Mouse (Mus musculus) forebrain, embryonic 10.5 days (tissue): ENCODE results near the gene Casc3. TPM values are rescaled to one million over a fixed set of nuclear protein-coding genes. Genes with fewer than 3 reads are reported as not detected.
"Not testable (repeated sequence)": the region's sequence is repeated elsewhere in the genome, so short reads cannot be mapped to it uniquely, and the experiment has no call there.

Experiments used
- DNase-seq: peaks from one replicate; pipeline ENCODE4 v3.0.0-alpha.2; 2017; ENCODE audit warnings: low spot score; ENCODE audit errors: extremely low spot score
- H3K27ac ChIP-seq: fragments of 300-500 bp; sonication (generic); 2 replicates; pipeline ENCODE4 v1.5.1; 2016; ENCODE audit warnings: mild to moderate bottlenecking
- H3K27me3 ChIP-seq: fragments of 300-500 bp; sonication (generic); 2 replicates; pipeline ENCODE4 v1.6.1; 2016; ENCODE audit warnings: mild to moderate bottlenecking; ENCODE audit not compliant: poor library complexity, severe bottlenecking
- H3K36me3 ChIP-seq: fragments of 300-500 bp; sonication (generic); replicated peaks from 2 replicates; pipeline ENCODE4 v1.6.1; 2016; ENCODE audit warnings: mild to moderate bottlenecking, moderate library complexity
- H3K4me1 ChIP-seq: fragments of 300-500 bp; sonication (generic); 2 replicates; pipeline ENCODE4 v1.6.1; 2016
- H3K4me3 ChIP-seq: fragments of 300-500 bp; sonication (generic); 2 replicates; pipeline ENCODE4 v1.5.1; 2016; ENCODE audit warnings: mild to moderate bottlenecking, moderate library complexity
- H3K9me3 ChIP-seq: fragments of 300-500 bp; sonication (generic); 2 replicates; pipeline ENCODE4 v1.6.1; 2016; ENCODE audit warnings: mild to moderate bottlenecking, moderate library complexity
- WGBS: fragments of 180-500 bp; shearing (Covaris S2); methylation state at CpG from one replicate; pipeline ENCODE4 v1.1.7; 2016; 5-methylcytosine and 5-hydroxymethylcytosine counted together
- polyA plus RNA-seq: library from polyadenylated mRNA; unstranded; fragments of >200 nt; fragmentation: Nextera tagmentation; extraction: Ambion mirVana; gene quantifications from 2 replicates; pipeline ENCODE4 v1.2.1, GENCODE M21; 2016

Gene Casc3
- polyA plus RNA-seq, 1 experiment from 2014 or later, result 45.7 TPM

DNA sequence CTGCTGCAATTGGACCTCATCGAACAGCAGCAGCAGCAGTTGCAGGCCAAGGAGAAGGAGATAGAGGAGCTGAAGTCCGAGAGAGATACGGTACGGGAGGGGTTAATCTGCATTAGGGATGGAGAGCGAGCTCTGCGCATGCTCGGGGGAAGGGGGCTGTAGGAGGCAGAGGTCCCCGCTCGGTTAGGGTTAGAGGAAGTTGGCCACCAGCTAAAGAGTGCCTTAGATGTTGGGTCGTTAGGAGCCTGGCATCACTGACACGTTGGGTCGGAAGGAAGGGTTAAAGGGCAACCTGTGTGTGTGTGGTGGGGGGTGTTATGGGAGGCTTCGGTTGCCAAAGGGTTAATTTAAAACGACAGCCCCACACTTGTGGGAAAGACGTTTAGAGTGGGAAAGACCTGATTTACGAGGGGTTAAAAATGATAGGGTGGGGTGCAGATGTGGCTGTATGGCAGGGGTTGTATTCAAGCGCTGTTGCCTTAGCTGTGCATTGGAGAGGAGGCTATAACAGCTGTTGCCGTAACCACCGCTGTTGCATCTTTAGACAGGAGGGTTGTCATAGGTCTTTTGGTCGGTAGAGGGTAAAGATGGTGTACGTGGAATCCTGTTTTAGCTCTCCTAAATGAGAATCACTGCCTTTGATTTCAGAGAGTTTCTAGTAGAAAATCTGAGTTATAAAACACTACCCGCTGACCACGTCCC is 8.0 kb upstream of the Casc3 start:
- peaks cover 55% of the 10 kb centered on the region for H3K4me1 ChIP-seq
- H3K27me3 ChIP-seq, result no peaks in the 10 kb centered on the region
- peak; percentile 79 for DNase-seq
- H3K4me3 ChIP-seq, result peak overlapping the region; percentile 100
- H3K9me3 ChIP-seq, result no peaks in the 10 kb centered on the region
- 5% methylated on average over 23 of the region's 23 CpGs for WGBS
- peak overlapping the region; percentile 100 for H3K27ac ChIP-seq
- peaks cover 45% of the 10 kb centered on the region for H3K36me3 ChIP-seq

DNA sequence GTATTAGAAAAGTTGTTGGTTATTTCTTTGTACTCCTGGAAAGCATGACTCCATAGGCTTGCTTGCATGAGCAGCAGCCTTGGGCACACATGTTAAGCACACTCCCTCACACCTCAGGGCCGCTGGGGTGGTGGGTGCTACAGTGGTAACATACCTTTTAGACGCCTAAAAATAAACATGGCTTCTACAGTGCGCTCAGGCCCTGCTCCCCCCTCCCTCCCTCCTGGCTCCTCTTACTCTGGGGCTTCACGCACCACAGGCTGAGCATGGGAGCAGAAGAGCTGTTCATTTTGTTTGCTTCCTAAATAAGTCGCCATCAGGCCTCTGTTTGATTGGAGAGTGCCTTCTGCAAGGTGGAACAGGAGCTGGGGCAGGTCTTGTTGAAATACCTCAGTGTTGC is 7.4 kb upstream of the Casc3 start:
- WGBS, result 30% methylated on average over 5 of the region's 5 CpGs
- peak overlapping the region; percentile 25; the same call in 1 of the 2 replicates for H3K27ac ChIP-seq
- DNase-seq, result no peak
- peak overlapping the region; percentile 100 for H3K4me3 ChIP-seq
- no peaks in the 10 kb centered on the region for H3K9me3 ChIP-seq
- H3K36me3 ChIP-seq, result peaks cover 52% of the 10 kb centered on the region
- no peaks in the 10 kb centered on the region for H3K27me3 ChIP-seq
- peaks cover 50% of the 10 kb centered on the region for H3K4me1 ChIP-seq

DNA sequence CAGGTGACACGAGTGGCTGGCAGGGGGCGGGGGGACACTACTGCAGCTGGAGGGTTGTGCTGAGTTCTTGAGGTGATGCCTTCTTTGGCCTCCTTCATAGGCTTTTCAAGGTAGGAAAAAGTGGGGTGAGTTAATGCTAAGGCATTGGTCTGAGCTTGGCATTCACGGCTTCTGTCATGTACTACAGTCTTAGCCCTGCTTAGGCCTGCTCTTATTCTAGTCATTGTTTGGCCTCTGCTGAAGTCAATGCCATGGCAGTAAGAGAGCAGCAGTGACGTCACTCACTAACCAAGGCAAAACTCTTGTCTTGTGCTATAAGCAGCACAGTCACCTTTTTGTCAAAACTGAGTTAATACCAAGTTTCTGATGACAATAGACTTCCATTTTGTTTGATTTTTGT is 6.8 kb upstream of the Casc3 start:
- no peaks in the 10 kb centered on the region for H3K9me3 ChIP-seq
- no peak for DNase-seq
- WGBS, result 71% methylated on average over 4 of the region's 4 CpGs
- H3K27me3 ChIP-seq, result no peaks in the 10 kb centered on the region
- H3K27ac ChIP-seq, result no peak overlapping the region
- peak overlapping the region; percentile 100 for H3K4me3 ChIP-seq
- peaks cover 44% of the 10 kb centered on the region for H3K4me1 ChIP-seq
- peaks cover 58% of the 10 kb centered on the region for H3K36me3 ChIP-seq

DNA sequence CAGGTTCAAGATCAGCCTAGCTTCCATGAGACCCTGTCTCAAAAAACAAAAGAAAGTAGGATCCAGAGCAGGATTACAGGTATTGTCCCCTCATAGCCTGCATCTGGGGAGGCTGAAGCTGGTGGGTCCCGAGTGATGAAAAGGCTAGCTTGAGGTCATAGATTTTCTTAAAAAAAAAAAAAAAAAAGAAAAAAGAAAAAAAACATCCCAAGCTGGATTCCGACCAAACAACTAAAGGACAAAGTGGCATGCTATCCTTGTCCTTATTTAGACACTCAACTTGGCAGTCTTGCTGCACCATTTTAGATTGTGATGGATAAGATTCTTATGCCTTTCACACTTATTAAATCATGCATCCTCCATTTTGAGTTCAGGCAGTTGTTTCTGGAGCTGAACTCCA is 3.7 kb downstream of the Casc3 start:
- no peak overlapping the region for H3K27ac ChIP-seq
- WGBS, result 76% methylated on average over 2 of the region's 2 CpGs
- peaks cover 78% of the 10 kb centered on the region for H3K36me3 ChIP-seq
- no peaks in the 10 kb centered on the region for H3K27me3 ChIP-seq
- DNase-seq, result no peak
- H3K4me1 ChIP-seq, result peaks cover 30% of the 10 kb centered on the region
- H3K9me3 ChIP-seq, result no peaks in the 10 kb centered on the region
- peak overlapping the region; percentile 87; the same call in 1 of the 2 replicates for H3K4me3 ChIP-seq

DNA sequence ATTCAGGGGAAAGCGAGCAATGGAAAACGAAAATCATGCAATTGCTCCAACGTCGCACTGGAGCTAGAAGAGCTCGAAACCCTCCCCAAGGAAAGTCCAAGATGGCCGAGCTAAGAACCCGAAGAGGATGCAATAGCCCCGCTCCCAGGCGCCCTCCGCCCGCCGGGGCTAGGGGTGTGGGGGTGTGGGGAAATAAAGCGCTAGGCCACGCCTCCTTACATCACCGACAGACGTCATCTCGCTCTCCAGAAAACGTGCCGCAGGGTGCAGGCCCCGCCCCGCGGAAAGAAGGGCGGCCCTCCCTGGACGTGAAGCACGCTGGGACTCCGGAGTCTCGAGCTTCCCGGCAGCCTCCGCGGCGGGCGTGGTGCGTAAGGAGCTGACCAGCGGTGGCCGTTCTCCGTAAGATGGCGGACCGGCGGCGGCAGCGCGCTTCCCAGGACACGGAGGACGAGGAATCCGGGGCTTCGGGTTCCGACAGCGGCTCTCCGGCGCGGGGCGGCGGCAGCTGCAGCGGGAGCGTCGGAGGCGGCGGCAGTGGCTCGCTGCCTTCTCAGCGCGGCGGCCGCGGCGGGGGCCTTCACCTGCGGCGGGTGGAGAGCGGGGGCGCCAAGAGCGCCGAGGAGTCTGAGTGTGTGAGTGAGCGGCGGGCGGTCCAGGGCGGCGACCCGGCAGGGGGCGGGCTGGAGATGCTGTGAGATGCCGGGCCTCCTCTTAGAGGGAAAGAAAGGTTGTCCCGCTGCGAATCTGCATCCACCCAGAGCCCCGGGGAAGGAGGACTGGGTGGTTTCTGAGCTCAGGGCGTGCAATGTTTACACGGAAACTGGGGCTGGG is 5.0 kb downstream of the Casc3 start:
- H3K27me3 ChIP-seq, result no peaks in the 10 kb centered on the region
- H3K9me3 ChIP-seq, result no peaks in the 10 kb centered on the region
- WGBS, result under 1% methylated on average over 84 of the region's 84 CpGs
- DNase-seq, result peak; percentile 99
- peak overlapping the region; percentile 98 for H3K27ac ChIP-seq
- H3K4me3 ChIP-seq, result peak overlapping the region; percentile 87
- H3K4me1 ChIP-seq, result peaks cover 30% of the 10 kb centered on the region
- peaks cover 78% of the 10 kb centered on the region for H3K36me3 ChIP-seq

DNA sequence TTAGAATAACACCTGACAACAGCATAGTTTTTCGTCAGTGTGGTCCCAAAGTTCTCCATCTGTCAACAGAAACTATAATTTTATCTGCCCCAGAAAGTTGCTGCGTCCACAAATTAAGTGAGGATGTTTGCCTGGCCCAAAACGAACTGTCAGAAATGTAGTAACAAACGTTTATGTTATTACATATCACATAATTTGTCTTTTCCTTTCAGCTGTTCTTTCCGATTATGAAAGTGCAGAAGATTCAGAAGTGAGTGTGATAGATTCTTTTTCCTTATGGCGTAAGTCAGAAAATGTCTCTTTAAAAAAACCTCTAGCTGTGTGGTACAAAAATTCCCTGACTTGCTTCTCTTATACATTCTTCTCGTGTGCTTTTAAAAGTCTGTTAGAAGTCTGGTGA is 6.0 kb downstream of the Casc3 start:
- no peak for DNase-seq
- Histone ChIP-seq H3K27me3 (no peaks in the 10 kb centered on the region), H3K36me3 (peaks cover 78% of the 10 kb centered on the region), H3K4me1 (peaks cover 30% of the 10 kb centered on the region), H3K9me3 (no peaks in the 10 kb centered on the region), H3K27ac (peak overlapping the region; percentile 98; the same call in 1 of the 2 replicates), H3K4me3 (peak overlapping the region; percentile 87)
- WGBS, result 81% methylated on average over 7 of the region's 7 CpGs

DNA sequence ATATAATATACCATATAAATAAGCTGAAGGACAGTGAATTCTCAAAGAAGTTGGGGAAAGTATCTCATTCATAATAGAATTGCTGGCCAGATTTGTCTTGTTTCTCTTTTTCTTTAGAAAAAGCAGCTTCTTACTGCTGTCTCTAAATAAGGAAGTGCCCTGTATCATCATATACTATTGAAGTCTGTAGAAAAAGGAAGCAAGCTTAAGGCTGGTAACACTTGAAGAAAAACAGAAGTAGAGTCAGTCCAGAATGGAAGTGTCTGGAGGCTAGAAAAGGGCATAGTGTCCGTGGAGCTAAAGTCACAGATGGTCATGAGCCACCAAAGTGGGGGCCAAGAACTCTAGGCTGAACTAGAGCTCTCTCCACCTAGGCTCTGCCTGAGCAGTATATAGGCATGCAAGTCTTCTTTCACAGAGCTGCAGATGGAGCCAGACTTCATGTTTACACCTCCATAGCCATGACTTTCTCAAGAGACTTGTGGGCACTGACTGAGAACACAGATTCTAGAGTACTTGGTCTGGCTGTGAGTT is 12.1 kb downstream of the Casc3 start:
- Histone ChIP-seq H3K27me3 (no peaks in the 10 kb centered on the region), H3K4me3 (no peak overlapping the region), H3K36me3 (peaks cover 99% of the 10 kb centered on the region), H3K27ac (no peak overlapping the region), H3K4me1 (no peaks in the 10 kb centered on the region), H3K9me3 (no peaks in the 10 kb centered on the region)
- DNase-seq, result no peak
- 92% methylated on average over 1 of the region's 1 CpGs for WGBS

DNA sequence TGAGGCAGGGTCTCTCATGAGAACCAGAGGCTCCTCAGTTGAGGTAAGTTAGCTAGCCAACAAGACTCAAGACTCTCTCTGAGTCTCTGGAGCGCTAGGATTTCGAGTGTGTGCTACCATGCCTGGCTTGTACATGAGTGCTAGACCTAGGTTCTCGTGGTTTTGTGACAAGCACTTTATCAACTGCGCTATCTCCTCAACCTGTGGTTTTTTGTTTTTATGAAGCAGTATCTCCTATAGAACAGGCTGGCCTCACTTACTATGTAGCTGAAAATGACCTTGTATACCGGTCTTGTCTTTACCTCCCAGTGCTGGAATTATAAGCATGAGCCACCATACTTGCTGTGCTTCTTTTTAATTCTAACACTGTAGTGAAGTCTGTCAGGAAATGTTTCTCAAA is 16.3 kb downstream of the Casc3 start:
- H3K27me3 ChIP-seq, result no peaks in the 10 kb centered on the region
- H3K36me3 ChIP-seq, result peaks cover 100% of the 10 kb centered on the region
- WGBS, result 94% methylated on average over 5 of the region's 5 CpGs
- H3K9me3 ChIP-seq, result no peaks in the 10 kb centered on the region
- H3K4me1 ChIP-seq, result no peaks in the 10 kb centered on the region
- H3K4me3 ChIP-seq, result no peak overlapping the region
- no peak for DNase-seq
- H3K27ac ChIP-seq, result no peak overlapping the region

DNA sequence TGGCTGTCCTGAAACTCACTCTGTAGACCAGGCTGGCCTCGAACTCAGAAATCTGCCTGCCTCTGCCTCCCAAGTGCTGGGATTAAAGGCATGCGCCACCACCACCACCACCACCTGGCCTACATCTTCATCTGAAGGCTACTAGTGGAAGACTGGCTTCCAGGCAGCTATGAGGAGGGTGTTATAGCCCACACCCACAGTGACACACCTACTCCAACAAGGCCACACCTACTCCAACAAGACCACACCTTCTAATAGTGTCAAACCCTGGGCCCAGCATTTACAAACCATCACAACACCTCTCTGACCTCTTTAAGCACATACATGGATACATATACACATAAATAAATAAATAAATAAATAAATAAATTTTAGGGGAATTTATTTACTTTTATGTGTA is 21.4 kb downstream of the Casc3 start:
- 96% methylated on average over 2 of the region's 2 CpGs for WGBS
- not testable (repeated sequence) for DNase-seq, H3K4me3 ChIP-seq, H3K27ac ChIP-seq, H3K4me1 ChIP-seq, H3K27me3 ChIP-seq, H3K9me3 ChIP-seq
- peaks cover 100% of the 10 kb centered on the region for H3K36me3 ChIP-seq

DNA sequence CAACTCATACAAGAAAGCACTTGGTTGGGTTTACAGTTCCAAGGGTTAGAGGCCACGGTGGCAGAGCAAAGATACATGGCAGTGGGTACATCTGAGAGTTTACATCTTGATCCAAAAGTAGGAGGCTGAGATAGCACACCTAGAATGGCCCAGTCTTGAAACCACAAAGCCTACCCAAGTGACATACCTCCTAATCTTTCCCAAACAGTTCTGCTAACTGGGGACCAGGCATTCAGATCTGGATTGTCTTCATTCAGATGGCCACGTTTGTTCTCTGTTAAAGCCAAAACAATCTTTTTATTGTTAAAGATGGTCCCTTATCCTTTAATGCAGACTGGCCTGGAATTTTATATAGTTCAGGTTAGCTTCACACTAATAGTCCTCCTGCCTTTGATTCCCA is 23.2 kb downstream of the Casc3 start:
- DNase-seq, result no peak
- Histone ChIP-seq H3K36me3 (peaks cover 100% of the 10 kb centered on the region), H3K27ac (no peak overlapping the region), H3K4me3 (no peak overlapping the region), H3K9me3 (no peaks in the 10 kb centered on the region), H3K27me3 (no peaks in the 10 kb centered on the region), H3K4me1 (no peaks in the 10 kb centered on the region)
- WGBS, result 92% methylated on average over 2 of the region's 2 CpGs

DNA sequence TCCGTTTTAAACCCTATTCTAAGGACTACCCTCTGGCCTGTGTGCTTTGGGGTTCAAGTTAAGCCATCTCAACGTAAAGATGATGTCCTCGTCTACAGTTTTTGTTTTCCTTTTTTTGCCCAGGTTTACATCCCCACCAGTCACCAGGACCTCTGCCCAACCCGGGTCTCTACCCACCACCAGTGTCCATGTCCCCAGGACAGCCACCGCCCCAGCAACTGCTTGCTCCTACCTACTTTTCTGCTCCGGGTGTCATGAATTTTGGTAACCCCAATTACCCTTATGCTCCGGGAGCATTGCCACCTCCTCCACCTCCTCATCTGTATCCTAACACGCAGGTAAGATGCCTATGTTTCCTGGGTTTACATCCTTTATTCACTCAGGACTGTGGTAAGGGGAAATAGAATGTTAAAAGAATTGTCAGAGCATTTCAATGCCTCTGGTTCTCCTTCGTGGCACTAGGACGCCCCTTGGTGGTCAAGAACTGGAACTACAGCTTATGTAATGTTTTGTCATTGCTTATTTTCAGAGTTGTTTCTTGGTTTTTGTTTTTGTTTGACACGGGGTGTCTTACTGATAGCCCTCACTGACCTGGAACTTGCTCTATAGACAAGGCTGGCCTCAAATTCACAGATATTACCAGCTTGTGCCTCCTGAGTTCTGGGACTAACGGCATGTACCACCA is 24.5 kb downstream of the Casc3 start:
- Histone ChIP-seq H3K36me3 (peaks cover 100% of the 10 kb centered on the region), H3K9me3 (no peaks in the 10 kb centered on the region), H3K27ac (no peak overlapping the region), H3K4me3 (no peak overlapping the region), H3K27me3 (no peaks in the 10 kb centered on the region), H3K4me1 (peaks cover 2% of the 10 kb centered on the region)
- WGBS, result 78% methylated on average over 12 of the region's 12 CpGs
- no peak for DNase-seq

DNA sequence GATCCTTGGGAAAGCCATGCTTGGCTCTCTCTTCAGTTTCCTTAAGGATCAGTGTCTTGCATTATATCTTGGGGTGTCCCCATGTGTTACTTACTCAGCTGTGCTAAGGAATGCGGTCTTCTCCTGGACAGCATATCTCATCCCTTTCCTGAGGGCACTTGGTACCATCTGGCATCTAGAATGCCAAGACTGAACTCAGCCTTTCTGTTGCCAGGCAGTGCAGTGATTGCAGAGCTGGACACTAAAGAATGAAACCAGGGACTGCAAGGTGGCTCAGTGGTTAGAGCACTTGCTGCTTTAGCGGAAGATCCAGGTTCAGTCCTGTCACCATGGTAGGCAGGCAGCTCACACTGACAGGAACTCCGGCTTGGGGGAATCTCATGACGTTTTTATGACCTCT is 25.2 kb downstream of the Casc3 start:
- Histone ChIP-seq H3K9me3 (no peaks in the 10 kb centered on the region), H3K27me3 (no peaks in the 10 kb centered on the region), H3K36me3 (peaks cover 100% of the 10 kb centered on the region), H3K4me1 (peaks cover 8% of the 10 kb centered on the region), H3K4me3 (no peak overlapping the region), H3K27ac (no peak overlapping the region)
- DNase-seq, result no peak
- WGBS, result 82% methylated on average over 4 of the region's 4 CpGs
